Mouse (Mus musculus): ENCODE measurements around the gene Tbc1d4.
"Not testable (repeated sequence)": the region's sequence is repeated elsewhere in the genome, so short reads cannot be mapped to it uniquely, and the experiment has no call there.

The Tbc1d4 gene

DNA sequence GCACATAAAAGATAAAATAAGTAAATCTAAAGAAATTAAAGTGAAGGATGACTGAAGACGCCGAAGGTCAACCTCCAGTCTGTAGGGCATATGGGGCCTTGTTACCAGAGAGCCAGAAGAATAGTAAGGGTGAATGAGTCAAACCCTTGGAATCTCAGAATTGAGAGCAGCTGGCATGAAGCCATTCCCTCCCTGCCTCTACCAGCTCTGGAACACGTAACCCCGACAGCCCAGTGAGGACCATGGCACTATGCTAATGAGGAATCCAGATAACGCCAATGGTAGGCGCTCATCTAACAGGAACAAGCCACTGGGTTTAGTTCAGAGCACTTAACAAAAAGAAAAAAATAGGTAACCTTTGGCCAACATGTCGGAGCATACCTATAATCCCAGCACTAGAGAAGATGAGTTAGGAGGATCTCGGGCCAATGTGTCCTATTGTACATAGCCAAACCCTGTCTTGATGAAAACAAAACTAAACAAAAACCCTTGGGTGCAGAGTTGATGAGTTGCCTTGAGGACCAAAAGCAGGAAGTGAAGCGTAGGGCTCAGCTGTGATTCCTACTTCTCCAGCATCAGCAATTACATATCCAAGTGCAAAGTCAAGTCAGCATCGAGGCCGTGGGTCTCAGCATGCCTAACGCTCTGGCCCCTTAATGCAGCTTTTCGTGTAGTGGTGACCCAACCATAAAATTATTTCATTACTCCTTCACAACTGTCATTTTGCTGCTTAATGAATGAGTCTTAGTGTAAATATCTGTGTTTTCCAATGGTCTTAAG is 13.5 kb downstream of the Tbc1d4 start:
- no peak for DNase-seq

DNA sequence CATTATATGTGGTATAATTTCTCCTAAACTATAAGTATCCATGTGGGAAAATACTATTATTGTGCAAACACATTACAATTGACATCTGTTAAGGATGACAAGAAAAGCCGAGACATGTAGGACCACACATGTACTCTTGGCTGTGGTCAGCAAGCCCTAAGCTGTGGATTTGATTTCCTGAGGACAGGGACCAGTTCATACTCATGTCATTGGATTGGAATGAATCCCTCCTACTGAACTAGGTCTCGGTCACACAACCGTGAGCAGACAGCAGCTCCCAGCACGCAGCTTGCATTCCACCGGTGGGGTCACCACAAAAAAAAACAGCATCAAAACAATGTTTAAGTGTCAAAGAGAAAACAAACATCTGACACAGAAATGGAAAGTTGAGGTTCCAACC is 15.0 kb downstream of the Tbc1d4 start:
- no peak for DNase-seq

GRCm38 (mm10) chr14:101593340-101593739 is 15.7 kb downstream of the Tbc1d4 start:
- no peak for DNase-seq

DNA sequence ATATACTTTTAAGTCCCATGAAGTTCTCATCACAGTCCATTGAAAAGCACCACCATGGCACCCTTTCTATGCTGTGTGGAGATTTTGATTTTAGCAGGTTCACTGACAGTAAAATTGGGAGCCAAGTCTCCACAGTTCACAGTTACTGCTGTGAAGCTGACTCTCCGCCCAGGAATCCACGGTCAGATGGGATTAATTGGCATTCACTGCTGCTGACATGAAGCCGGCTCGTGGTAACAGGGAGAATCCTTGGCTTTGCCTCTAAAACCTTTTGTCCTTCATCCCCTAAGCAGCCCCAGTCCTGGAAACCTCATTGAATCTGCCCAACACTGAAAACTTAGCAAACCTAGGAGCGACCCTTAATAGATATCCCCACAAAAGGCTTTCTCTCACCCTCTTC is 17.9 kb downstream of the Tbc1d4 start:
- DNase-seq: peak; percentile 51 to 56

- DNase-seq: not testable (repeated sequence)
Measured at GRCm38 (mm10) chr14:101588209-101588991, 20.6 kb downstream of the Tbc1d4 start.

GRCm38 (mm10) chr14:101587366-101588040 is 21.5 kb downstream of the Tbc1d4 start:
- not testable (repeated sequence) for DNase-seq

GRCm38 (mm10) chr14:101586096-101586495 is 22.9 kb downstream of the Tbc1d4 start:
- peak; percentile 20 to 39 for DNase-seq

GRCm38 (mm10) chr14:101575651-101576050 is 33.3 kb downstream of the Tbc1d4 start:
- no peak for DNase-seq

GRCm38 (mm10) chr14:101574536-101574935 is 34.5 kb downstream of the Tbc1d4 start:
- no peak for DNase-seq

DNA sequence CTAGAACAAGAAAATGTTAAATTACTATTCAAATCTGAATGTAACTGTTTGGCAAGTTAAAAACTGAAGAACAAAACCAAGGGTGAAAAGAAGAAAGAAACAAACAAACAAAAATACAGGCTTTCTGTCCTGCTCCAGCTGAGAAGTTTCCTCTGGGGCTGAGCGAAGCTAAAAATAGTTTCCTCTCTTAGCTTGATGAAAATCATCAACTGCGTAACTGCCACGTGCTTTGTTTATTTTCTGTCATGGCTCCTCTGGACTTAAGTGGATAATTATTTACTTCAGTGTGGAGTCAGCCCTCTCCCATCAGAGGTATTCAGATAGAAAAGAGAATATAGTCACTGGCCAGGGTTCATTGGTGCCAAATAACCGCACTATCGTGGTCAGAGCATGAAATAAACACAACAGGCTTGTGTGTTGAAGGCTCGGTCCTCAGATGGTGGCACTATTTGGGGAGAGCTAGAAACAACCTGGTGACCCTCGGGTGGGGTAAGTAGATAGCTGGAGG is 35.8 kb downstream of the Tbc1d4 start:
- DNase-seq: no peak

GRCm38 (mm10) chr14:101568828-101569227 is 40.2 kb downstream of the Tbc1d4 start:
- no peak for DNase-seq

GRCm38 (mm10) chr14:101566717-101567116 is 42.3 kb downstream of the Tbc1d4 start:
- DNase-seq: no peak

GRCm38 (mm10) chr14:101565661-101566060 is 43.3 kb downstream of the Tbc1d4 start:
- DNase-seq: no peak

DNA sequence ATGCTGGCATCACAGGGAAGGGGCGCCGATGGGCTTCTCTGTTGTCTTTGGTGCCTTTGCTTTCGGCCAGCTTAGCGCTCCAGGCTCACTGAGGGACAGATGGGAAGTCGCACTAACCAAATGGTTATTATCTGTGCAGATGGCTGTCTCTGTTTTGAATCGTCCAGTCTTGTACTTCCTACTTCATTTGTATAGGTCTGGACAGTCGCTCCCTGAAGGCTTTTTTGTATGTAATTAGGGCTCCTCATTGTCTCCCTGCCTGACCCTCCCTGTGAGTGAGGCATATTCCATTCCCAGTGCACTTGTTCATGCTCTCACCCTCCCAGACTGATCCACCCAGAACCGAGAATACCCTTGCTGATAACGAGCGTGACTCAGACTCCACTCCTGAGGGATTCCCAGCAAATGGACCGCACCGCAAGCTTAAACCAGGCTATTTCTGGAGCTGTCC is 47.7 kb downstream of the Tbc1d4 start:
- DNase-seq: peak; percentile 55 to 70

DNA sequence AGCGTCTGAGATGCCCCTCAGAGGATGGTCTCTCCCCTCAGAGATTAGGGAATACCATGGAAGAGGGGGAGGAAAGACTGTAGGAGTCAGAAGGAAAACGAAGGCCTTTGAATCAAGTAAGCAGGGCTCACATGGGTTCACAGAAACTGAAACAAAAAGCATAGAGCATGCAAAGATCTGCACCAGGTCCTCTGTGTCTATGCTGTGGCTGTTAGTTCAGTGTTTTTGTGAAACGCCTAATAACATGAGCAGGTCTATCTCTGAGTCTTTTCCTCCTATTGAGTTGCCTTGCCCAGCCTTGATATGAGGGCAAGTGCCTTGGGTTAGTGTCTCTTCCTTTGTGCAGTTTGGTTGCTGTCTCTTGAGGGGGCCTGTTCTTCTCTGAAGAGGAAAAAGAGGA is 49.5 kb downstream of the Tbc1d4 start:
- DNase-seq: no peak

DNA sequence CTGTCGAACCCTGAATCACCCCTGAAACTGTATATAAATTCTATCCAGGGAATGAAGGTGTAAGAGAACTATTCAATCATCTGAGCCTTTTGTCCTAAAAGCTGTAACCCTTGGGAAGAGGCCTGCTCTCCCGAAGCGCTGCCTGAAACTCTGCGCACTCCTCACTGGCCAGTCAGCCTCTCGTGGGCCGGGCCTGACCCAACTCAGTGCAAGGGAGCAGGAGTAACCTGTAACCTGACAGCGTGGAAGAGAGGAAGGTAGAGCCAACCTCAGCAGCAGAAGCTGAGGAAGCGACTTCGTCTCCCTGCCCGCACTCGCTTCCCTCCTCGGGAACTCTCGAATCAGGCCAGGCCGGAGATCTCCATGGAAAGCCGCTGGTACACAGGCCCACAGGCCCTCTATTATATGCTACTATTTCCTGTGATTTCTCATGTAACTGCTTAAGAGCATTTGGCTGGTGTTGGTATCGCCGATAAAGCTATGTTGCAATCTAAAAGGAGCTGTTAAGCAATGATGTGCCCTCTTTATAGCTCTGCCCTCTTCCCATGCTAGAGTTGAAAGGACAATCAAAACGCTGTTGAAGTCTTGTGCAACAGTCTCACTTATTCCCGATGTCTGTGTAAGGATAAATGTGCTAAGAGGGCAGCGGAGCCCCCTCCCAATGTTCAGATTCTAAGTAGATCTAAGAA is 60.0 kb downstream of the Tbc1d4 start:
- DNase-seq: no peak

- DNase-seq: no peak
Measured at GRCm38 (mm10) chr14:101541863-101542262, 67.1 kb downstream of the Tbc1d4 start.

GRCm38 (mm10) chr14:101541141-101541540 is 67.8 kb downstream of the Tbc1d4 start:
- no peak for DNase-seq

DNA sequence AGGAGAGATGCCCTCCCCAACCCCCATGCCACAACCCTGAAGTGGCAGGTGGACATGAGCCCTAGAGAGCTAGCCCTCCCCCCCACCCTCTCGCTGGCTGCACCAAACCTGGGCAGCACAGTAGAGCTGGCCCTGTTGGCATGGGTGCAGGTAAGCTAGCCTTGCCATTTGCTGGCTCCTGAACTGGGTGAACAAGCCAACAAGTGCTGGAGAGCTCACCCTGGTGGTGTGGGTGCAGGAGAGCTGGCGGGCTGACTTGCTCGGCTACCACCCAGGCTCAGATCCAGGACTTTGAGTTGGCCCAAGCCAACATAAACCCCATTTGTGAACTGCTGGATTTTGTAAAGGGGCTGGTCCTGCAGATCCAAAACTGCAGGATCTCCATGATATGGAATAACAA is 68.5 kb downstream of the Tbc1d4 start:
- peak in 1 of 2 experiments; percentile 42 for DNase-seq

DNA sequence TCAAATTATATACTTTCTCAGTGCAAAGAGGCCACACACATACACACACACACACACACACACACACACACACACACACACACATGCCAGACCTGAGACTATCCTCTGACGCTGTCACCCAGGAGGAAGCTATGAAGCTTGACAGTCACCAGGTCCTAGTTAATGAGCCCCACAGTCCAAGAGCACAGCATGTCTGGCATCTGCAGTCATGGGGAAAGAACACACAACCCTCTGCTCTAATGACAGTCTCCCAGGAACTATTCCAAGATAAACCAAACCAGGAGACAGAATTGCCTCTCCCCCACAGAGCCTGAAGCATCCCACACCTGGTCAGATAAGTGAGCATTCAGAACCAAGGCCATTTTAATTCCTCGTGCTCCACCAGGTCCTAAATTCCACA is 71.1 kb downstream of the Tbc1d4 start:
- DNase-seq: peak; percentile 21 to 29

- no peak for DNase-seq
Measured at GRCm38 (mm10) chr14:101537413-101537812, 71.6 kb downstream of the Tbc1d4 start.

DNA sequence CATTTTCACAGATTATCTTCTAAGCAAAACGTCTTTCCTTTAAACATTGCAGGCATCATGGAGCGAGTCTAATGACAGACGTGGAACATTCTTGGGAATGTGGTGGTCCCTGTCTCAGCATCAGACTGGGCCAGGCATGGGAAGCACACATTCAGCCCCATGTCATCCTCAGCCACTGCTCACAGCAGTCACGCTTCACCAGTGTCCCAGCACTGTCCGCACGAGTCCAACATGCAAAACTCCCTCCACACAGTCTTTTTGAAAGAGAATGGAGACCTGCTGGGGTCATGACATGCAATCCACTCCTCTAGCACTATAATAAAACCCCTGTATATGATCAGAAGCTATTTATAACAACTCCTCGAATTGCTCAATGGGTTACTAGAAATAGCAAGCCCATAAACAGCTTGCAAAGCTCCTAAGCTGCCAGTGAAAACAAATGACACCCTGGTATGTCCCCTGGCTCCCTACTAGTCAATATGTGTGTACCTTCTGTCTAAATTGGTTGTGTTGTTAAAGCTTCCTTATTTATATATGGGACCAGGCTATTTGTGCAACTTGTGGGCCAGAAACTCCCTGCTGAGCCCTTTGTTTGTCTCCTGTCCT is 76.8 kb downstream of the Tbc1d4 start:
- DNase-seq: no peak

Measured in cerebellum, postnatal 36 days (tissue).